Mouse (Mus musculus): ENCODE measurements around the gene Ilf2.

The Ilf2 gene

DNA sequence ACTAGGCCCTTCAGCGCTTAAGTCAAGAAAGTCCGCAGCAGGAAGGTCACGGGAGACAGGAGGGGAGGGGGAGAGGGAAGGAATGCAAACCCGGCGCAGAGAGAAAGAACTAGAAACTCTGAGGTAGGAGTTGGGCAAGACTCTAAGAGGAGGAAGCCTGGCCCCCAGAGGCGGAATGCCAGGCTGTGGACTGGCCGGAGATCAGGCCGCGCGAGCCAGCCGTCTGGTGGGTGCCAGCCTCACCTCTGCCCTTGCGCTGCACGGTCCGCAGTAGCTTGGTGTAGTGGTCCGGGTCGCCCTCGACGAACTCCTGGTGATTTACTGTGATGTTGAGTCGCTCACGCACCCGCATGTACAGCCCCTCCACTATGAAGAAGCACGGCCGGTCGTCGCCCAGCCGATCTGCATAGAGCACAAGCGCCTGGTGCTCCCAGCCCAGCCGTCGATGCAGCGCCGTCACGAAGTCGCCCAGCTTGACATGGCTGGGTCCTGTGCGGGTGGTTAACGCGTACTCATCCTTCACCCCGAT, 11.3 kb upstream of the Ilf2 start:
- DNase-seq: peak in 1 of 2 experiments; percentile 7

DNA sequence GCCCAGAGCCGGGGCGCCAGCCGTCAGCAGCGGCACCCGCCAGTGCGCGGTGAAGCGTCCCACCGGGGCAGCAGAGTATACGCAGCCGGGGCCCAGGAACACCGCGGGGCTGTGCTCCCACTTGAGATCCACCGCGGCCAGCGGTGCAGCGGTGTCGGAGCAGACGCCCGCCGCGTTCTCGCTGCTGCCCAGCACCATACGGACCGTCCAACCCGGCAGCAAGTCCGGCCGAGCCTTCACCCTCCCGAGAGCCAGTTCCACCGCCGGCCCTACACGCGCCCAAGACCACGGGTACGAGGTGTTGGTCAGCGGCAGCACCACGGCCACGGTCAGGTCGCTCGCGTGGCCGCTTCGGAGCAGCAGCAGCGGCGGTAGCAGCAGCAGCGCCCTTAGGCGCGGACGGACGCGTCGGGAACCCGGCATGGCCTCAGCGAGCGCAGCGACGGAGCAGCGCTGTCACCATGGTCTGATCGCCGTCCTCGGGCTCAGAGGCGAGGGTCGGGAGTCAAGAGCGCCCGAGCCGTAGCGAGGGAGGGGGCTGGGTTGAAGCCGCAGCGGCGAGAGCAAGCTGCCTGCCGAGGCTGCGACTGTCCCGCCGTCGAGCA, 10.7 kb upstream of the Ilf2 start:
- DNase-seq: peak; percentile 13 to 27

DNA sequence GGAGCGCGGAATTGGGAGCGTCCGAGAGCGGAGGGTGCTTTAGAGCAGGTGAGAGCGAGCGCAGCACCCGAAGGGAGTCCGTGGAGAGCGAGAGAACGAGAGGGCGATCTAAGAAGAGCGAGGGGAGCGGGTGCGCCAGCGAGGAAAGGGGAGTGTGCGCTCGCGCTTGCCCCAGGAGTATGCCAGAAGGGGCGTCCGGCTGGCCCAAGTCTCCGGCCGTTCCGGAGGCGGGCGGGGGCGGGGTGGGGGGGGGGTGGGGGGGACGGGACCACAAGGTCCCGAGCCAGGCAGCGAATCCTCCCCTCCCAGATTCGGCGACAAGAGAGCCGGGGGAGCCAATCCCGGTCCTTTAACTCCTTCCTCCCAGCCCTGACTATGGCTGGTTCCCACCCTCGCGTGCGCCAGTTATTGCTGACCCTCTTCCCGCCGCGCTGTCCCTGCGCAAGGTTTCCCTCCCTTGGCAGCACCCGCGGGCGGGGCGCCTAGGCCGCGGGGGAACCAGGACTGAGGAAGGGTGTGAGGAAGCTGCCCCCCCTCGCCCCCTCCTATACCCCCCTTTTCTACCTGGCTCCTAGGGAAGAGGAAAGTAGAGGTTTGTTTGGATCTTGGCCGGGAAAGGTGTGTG, 10.1 kb upstream of the Ilf2 start, which contains the start of gene Npr1:
Gene Npr1, minus strand, starts transcription at position 181 of the 625 bp plus-strand sequence.
- DNase-seq: peak in 1 of 2 experiments; percentile 17

DNA sequence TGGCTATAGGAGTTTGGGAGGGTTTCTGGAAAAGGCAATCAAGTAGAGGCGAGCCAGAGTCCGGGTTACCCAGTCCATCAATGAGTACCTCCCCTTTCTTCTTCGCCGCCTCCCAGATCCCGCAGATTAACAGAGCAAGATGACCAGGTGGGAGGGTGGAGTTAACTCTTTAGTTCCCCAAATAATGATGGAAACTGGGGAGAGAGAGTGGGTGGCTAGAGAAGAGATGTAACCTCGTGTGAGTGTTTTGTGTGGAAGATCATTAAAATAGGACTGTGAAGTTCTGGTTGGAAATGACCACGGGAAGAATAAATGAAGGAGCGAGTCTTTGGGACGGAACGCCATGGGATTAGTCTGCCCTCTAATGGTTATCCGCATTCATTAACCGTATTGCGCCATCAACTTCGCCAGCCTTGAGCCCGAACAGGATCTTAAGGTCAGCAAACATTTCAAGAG, 9.6 kb upstream of the Ilf2 start:
- no peak for DNase-seq

- DNase-seq: no peak
These were observed 8.2 kb upstream of the Ilf2 start for GRCm38 (mm10) chr3:90467618-90468300.

- peak; percentile 62 to 63 for DNase-seq
These were observed 3.7 kb upstream of the Ilf2 start for GRCm38 (mm10) chr3:90472213-90472612.

GRCm38 (mm10) chr3:90475151-90475830, 635 bp upstream of the Ilf2 start:
- no peak for DNase-seq

GRCm38 (mm10) chr3:90486998-90487397, 11.1 kb downstream of the Ilf2 start:
- no peak for DNase-seq

GRCm38 (mm10) chr3:90488576-90488975, 12.7 kb downstream of the Ilf2 start:
- DNase-seq: no peak

- peak; percentile 95 to 96 for DNase-seq
These were observed 14.8 kb downstream of the Ilf2 start, which contains the start of gene Snapin for GRCm38 (mm10) chr3:90490696-90491256. Gene Snapin (minus strand): TSS chr3:90491033.

DNA sequence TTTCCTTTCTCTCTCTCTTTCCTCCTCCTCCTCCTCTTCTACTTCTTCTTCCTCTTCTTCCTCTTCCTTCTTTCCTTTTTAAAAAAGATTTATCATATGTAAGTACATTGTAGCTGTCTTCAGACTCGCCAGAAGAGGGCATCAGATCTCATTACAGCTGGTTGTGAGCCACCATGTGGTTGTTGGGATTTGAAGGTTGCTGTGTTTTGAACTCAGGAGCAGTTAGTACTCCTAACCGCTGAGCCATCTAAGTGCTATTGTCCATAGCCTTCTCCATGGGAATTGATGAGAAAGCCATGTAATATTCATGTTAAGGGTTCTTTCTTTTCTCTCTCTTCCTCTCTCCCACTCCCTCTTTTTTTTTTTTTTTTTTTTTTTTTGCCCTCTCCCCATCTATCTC, 15.4 kb downstream of the Ilf2 start:
- DNase-seq: peak in 1 of 2 experiments; percentile 48

DNA sequence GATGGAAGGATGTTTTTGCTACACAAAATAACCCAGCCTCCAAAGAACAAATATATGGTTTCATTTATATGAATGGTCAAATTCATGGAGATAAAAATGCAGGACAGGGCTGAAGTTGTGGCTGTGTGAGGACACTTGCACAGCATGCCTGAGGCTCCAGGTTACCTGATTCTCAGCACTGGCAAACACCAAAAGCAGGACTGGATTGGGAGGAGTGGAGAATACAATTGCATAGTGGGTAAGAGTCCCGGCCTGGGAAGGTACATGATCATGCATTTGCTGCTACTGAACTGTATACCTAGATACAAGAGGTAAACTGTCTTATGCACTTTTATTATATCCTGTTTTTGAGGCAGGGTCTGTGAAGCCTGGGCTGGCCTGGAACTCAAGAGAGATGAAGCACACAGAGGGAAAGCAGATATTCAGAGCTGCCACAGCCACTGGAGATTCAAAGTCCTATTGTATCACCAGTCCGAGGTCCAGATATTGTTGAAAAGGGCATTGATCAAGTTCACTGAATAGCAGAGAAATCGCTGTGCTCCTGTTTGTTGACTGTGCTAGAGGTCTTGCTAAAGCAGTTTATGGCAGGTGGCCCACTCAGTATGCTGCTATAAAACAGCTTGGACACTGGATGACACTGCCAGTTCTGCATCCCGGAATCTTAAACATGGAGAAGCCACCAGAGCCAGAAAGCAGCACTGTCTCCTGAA, 18.1 kb downstream of the Ilf2 start:
- no peak for DNase-seq

GRCm38 (mm10) chr3:90495850-90496525, 20.1 kb downstream of the Ilf2 start:
- no peak for DNase-seq

DNA sequence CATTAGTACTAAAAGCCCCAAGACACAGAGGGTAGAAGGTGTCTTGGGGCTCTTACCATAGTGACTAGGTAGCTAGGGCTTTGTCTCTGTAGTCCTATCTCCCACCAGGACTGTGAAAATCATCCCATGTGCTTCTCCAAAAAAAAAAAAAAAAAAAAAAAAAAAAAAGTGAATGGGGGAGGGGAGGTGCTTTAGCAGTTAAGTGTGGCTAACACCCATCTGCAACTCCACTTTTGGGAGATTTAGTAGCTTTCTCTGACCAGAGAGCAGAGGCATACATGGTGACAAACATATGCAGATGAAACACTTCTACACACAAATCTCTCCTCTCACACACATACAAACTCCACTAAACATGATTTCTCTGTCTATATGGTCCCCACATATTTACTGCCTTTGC, 21.7 kb downstream of the Ilf2 start:
- DNase-seq: no peak

DNA sequence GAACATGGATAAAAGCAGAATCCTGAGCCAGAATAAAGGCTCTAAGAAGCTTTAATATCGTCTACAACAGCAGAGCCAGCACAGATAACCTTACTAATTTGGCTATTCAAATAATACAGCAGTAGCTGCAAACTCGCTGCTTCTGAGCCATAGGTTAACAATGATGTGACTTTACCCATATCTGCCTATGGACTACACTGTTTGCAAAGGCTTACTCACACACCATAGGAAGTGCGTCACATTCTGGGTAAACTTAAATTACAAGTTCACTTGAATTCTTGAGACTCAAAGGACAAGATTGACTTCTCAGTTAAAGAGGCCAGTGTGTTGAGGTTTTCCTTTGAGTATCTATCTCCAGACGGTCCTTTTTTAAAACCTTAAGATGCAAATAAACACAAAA, 27.5 kb downstream of the Ilf2 start:
- DNase-seq: no peak

- no peak for DNase-seq
These were observed 29.3 kb downstream of the Ilf2 start for GRCm38 (mm10) chr3:90505216-90505615.

- no peak for DNase-seq
These were observed 30.4 kb downstream of the Ilf2 start for GRCm38 (mm10) chr3:90506362-90506761.

DNA sequence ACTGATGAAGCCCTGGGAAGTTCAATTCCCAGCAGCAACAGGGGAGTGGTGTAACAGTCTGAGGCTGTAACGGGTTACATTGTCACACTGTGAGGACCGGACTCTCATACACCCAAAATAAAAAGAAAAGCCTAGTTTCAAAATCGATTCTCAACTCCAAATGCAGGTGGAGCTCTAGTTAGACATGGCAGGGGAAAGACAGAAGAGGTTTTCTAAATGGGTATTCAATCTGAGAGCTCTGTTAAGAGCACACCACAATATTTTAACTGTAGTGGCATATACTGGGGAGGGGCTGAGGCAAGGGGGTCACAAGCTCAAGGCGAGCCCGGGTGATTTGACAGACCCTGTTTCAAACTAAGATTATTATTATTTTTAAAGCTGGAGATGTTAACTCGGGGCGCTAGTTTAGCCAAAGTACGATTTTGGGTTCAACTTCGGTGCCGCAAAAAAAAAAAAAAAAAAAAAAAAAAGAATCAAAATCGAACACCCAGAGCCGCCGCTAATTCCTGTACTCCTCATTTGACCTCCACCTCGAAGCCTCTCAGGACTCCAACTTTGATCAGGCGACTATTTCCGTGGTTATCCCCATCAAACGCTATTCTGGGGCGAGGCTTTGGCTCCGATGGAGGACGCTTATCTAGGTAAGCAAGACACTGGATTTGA, 32.5 kb downstream of the Ilf2 start:
- no peak for DNase-seq

GRCm38 (mm10) chr3:90508950-90509746, 33.2 kb downstream of the Ilf2 start, which contains the start of gene Chtop:
Gene Chtop (minus strand): TSS chr3:90509498.
- DNase-seq: peak; percentile 99

- no peak for DNase-seq
These were observed 33.8 kb downstream of the Ilf2 start for GRCm38 (mm10) chr3:90509747-90510123.
